Mouse (Mus musculus) hindbrain, embryonic 12.5 days (tissue): ENCODE data around the gene Oscp1. TPM values are rescaled to one million over a fixed set of nuclear protein-coding genes. Genes with fewer than 3 reads are reported as not detected.
"Not testable (repeated sequence)": the region's sequence is repeated elsewhere in the genome, so short reads cannot be mapped to it uniquely, and the experiment has no call there.

ENCODE experiments used
- ATAC-seq: fragments of 200-750 bp; cut with Nextera tagmentation; 2 replicates; pipeline ENCODE4 v1.8.0; 2017; ENCODE audit warnings: moderate TSS enrichment; ENCODE audit not compliant: low FRiP score
- H3K27ac ChIP-seq: fragments of 300-500 bp; sonication (generic); 2 replicates; pipeline ENCODE4 v1.5.1; 2016; ENCODE audit warnings: mild to moderate bottlenecking
- H3K27me3 ChIP-seq: fragments of 300-500 bp; sonication (generic); 2 replicates; pipeline ENCODE4 v1.6.1; 2016; ENCODE audit warnings: mild to moderate bottlenecking
- H3K36me3 ChIP-seq: fragments of 300-500 bp; sonication (generic); 2 replicates; pipeline ENCODE4 v1.6.1; 2016; ENCODE audit warnings: mild to moderate bottlenecking
- H3K4me1 ChIP-seq: fragments of 300-500 bp; sonication (generic); 2 replicates; pipeline ENCODE4 v1.6.1; 2016
- H3K4me2 ChIP-seq: fragments of 300-500 bp; sonication (generic); replicated peaks from 2 replicates; pipeline ENCODE4 v1.6.1; 2016; ENCODE audit warnings: mild to moderate bottlenecking
- H3K4me3 ChIP-seq: fragments of 300-500 bp; sonication (generic); 2 replicates; pipeline ENCODE4 v1.5.1; 2016; ENCODE audit warnings: mild to moderate bottlenecking
- H3K9ac ChIP-seq: fragments of 300-500 bp; sonication (generic); 2 replicates; pipeline ENCODE4 v1.6.1; 2016; ENCODE audit warnings: mild to moderate bottlenecking, moderate library complexity
- H3K9me3 ChIP-seq: fragments of 300-500 bp; sonication (generic); replicated peaks from 2 replicates; pipeline ENCODE4 v1.6.1; 2016; ENCODE audit warnings: mild to moderate bottlenecking
- WGBS: fragments of 180-500 bp; shearing (Covaris S2); methylation state at CpG from one replicate; pipeline ENCODE4 v1.1.7; 2016; 5-methylcytosine and 5-hydroxymethylcytosine counted together
- polyA plus RNA-seq: library from polyadenylated mRNA; unstranded; fragments of >200 nt; fragmentation: Nextera tagmentation; extraction: Ambion mirVana; gene quantifications from 2 replicates; pipeline ENCODE4 v1.2.1, GENCODE M21; 2016

Gene Oscp1
- polyA plus RNA-seq, 1 experiment from 2014 or later: 25.0 TPM

DNA sequence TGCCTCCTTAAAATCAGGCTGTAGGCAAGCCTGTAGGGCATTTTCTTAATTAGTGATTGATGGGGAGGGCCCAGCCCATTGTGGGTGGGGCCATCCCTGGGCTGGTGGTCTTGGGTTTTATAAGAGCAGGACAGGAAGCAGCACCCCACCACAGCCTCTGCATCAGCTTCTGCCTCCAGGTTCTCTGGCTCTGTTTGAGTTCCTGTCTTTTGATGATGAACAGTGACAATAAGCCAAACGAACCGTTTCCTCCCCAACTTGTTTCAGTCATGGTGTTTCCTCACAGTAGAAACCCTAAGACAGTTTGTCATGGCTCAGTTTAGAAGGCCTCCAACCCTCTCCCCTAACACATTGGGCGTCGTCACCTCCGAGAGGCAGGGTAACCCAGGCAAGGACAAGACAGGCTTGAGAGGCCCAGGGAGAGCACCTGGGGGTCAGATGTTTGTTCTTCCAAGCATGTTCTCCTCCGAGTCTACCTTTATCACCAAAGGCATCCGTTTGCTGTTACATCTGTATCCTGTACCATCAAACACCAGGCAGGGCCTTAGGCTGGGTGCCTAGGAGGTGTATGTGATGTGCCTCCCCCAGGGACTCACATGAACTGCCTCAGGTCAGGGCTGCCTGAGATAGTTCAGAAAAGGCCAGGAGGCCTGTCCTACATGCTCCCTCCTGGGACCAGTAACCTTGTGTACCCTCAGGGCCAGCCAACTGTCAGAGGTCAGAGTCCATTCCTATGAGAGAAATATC lies 31.9 kb downstream of the Oscp1 start:
- H3K4me3 ChIP-seq: no peak overlapping the region
- H3K4me2 ChIP-seq: no peak overlapping the region
- H3K9ac ChIP-seq: no peak overlapping the region
- no peak overlapping the region for H3K27ac ChIP-seq
- no peak for ATAC-seq
- WGBS: 85% methylated on average over 7 of the region's 7 CpGs
- H3K4me1 ChIP-seq: no peaks in the 10 kb centered on the region
- no peaks in the 10 kb centered on the region for H3K27me3 ChIP-seq
- H3K36me3 ChIP-seq: 0 out of 2 replicates have a peak, but pooled peaks cover 9% of the 10 kb centered on the region
- H3K9me3 ChIP-seq: no peaks in the 10 kb centered on the region

DNA sequence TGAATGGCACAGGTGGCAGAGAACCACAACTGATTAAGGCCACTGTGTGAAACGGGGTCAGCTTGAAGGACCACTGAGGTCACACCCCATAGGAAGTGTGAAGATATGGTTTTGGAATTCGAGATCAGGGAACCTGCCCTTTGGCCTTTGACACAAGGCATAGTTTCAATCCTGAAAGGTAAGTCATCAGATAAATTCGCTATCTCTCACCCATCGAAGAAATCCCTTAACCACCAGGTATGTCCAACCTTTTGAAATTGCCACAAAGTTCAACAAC lies 32.4 kb downstream of the Oscp1 start:
- Histone ChIP-seq H3K27me3 (no peaks in the 10 kb centered on the region), H3K9ac (no peak overlapping the region), H3K4me3 (no peak overlapping the region), H3K4me1 (no peaks in the 10 kb centered on the region), H3K27ac (no peak overlapping the region), H3K4me2 (no peak overlapping the region), H3K36me3 (0 out of 2 replicates have a peak, but pooled peaks cover 9% of the 10 kb centered on the region), H3K9me3 (no peaks in the 10 kb centered on the region)
- no peak for ATAC-seq
- WGBS: 81% methylated on average over 4 of the region's 4 CpGs

DNA sequence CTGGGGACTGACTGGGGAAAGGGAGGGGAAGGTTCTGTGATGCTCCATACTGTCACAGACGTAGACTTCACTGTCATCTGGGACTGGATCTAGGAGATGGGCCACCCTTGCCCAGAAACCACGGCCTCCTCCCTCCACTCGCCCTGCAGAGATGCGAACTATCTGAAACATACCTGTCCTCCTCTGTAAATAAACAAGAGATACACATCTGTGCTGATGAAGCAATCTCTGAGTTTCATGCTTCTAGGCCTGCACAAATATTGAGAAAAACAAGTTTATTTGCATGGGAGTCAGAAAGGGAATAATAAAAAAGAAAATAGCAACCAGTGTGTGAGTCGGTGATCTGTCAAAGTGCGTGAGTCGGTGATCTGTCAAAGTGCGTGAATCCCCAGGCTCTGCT lies 33.5 kb downstream of the Oscp1 start:
- H3K9me3 ChIP-seq: no peaks in the 10 kb centered on the region
- H3K4me2 ChIP-seq: no peak overlapping the region
- H3K9ac ChIP-seq: no peak overlapping the region
- WGBS: 81% methylated on average over 8 of the region's 8 CpGs
- no peak overlapping the region for H3K4me3 ChIP-seq
- H3K36me3 ChIP-seq: 0 out of 2 replicates have a peak, but pooled peaks cover 9% of the 10 kb centered on the region
- no peaks in the 10 kb centered on the region for H3K27me3 ChIP-seq
- H3K27ac ChIP-seq: no peak overlapping the region
- no peak for ATAC-seq
- no peaks in the 10 kb centered on the region for H3K4me1 ChIP-seq

DNA sequence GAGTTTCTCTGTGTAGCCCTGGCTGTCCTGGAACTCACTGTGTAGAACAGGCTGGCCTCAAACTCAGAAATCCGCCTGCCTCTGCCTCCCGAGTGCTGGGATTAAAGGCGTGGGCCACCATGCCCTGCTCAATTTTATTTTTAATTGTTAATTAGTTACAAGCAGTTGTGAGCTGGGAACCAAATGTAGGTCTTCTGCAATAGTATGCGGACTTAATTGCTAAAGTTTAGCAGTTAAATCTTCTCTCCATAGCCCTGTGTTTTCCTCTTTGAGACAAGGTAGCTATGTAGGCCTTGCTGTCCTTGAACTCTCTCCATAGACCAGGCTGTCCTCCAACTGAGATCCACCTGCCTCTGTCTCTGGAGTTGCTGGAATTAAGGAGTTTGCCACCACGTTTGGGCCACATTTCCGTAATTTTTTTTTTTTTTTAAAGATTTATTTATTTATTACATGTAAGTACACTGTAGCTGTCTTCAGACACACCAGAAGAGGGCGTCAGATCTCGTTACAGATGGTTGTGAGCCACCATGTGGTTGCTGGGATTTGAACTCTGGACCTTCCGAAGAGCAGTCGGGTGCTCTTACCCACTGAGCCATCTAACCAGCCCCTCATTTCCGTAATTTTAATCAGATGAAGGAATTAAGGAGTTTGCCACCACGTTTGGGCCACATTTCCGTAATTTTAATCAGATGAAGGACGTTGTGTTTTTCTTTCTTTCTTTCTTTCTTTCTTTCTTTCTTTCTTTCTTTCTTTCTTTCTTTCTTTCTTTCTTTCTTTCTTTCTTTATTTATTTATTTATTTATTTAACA lies 37.5 kb downstream of the Oscp1 start:
- not testable (repeated sequence) for H3K27me3 ChIP-seq, H3K9me3 ChIP-seq, H3K4me1 ChIP-seq, ATAC-seq, H3K27ac ChIP-seq, H3K4me3 ChIP-seq, H3K9ac ChIP-seq
- peak overlapping the region; percentile 65; the same call in 1 of the 2 replicates for H3K4me2 ChIP-seq
- peaks cover 14% of the 10 kb centered on the region for H3K36me3 ChIP-seq
- 57% methylated on average over 14 of the region's 14 CpGs for WGBS

DNA sequence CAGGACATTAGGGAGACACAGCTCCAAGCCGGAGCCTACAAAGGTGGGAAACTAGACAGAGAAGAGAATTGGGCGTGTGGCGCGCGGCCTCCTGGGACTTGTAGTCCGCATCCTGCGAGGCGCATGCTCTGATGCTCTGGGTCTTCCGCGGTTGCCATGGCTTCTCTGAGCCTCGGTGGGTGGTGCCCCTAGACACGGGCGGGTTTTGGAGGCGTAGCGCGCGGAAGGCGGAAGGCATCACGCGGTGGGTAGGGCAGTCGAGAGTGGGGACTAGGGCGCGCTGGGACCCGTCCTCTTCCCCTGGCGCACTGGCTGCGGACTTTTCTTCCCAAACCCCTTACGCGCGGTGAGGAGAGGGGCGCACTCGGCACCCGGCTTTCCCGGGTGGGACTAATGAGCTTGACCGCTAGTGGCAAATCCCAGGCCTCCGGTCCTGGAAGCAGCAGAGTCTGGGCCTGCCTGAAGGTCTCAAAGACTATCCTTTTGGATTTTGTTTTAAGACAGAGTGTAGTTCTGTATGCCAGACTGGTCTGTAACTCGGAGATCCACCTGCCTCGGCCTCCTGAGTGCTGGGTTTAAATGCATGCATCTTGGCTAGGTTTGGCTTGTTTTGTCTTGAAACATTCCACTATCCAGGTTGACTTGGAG lies 38.2 kb downstream of the Oscp1 start, which contains the start of gene Lsm10:
TSS of gene Lsm10 (plus strand) at position 160 of the 648 bp plus-strand sequence.
- 3% methylated on average over 37 of the region's 37 CpGs for WGBS
- H3K27ac ChIP-seq: peak within 1 kb of the TSS; percentile 78
- peak within 1 kb of the TSS; percentile 60 for H3K4me3 ChIP-seq
- no peaks in the 10 kb centered on the region for H3K9me3 ChIP-seq
- H3K9ac ChIP-seq: peak within 1 kb of the TSS; percentile 68
- H3K36me3 ChIP-seq: peaks cover 14% of the 10 kb centered on the region
- H3K27me3 ChIP-seq: no peaks in the 10 kb centered on the region
- H3K4me2 ChIP-seq: peak within 1 kb of the TSS; percentile 65
- ATAC-seq: peak; percentile 97
- no peaks in the 10 kb centered on the region for H3K4me1 ChIP-seq

DNA sequence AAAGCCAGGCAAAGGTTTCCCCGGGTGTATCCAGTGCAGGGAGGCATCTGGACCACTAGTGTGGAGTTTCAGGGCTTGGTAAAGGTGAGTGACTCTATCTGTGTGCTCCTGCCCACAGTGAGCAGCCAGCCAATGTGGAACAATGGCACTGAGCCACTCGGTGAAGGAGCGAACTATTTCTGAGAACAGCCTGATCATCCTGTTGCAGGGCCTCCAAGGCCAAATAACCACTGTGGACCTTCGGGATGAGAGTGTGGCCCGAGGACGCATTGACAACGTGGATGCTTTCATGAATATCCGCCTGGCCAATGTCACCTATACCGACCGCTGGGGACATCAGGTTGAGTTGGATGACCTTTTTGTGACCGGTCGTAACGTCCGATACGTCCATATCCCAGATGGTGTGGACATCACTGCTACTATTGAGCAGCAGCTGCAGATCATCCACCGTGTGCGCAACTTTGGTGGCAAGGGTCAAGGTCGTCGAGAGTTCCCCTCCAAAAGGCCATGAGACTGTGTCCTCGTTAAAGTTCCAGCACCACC lies 39.4 kb downstream of the Oscp1 start:
- H3K27ac ChIP-seq: no peak overlapping the region
- H3K9me3 ChIP-seq: no peaks in the 10 kb centered on the region
- no peak overlapping the region for H3K9ac ChIP-seq
- no peak overlapping the region for H3K4me3 ChIP-seq
- peaks cover 6% of the 10 kb centered on the region for H3K4me1 ChIP-seq
- H3K27me3 ChIP-seq: no peaks in the 10 kb centered on the region
- no peak overlapping the region for H3K4me2 ChIP-seq
- 96% methylated on average over 20 of the region's 20 CpGs for WGBS
- no peak for ATAC-seq
- peaks cover 14% of the 10 kb centered on the region for H3K36me3 ChIP-seq

DNA sequence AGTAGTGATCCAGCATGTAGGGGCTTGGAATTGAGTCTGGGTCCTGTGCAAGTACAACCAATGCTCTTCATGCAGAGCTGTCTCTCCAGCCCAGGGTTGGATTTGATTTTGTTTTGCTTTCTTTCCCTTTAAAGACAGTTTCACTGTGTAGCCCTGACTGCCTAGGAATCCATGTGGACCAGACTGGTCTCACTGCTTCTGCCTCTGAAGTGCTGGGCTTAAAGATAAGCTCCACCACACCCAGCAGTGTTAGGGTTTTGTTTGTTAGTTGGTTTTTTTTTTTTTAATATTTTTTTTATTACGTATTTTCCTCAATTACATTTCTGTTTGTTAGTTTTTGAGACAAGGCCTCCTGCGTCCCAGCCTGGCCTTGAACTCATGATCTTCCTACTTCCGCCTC lies 41.0 kb downstream of the Oscp1 start:
- 93% methylated on average over 3 of the region's 3 CpGs for WGBS
- Histone ChIP-seq H3K9me3 (no peaks in the 10 kb centered on the region), H3K4me1 (peaks cover 12% of the 10 kb centered on the region), H3K4me3 (no peak overlapping the region), H3K9ac (no peak overlapping the region), H3K36me3 (peaks cover 14% of the 10 kb centered on the region), H3K4me2 (no peak overlapping the region), H3K27ac (no peak overlapping the region), H3K27me3 (no peaks in the 10 kb centered on the region)
- ATAC-seq: no peak

DNA sequence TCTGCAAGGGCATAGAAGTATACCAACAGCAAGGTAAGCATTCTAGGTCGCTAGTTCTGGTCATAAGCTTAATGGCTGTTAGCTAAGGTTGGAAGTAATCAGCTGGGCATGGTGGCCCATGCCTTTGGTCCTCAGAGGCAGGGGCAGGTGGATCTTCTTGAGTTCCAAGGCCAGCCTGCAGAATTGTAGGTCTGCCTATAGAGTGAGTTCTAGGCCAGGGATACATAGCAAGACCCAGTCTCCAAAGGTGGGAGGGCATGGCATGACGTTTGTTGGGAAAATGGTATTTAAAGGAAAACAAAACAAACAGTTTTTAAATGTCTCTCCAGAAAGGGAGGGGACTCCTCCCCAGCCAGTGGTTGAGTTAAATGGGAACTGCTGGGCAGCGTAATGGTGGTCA lies 42.4 kb downstream of the Oscp1 start:
- H3K9me3 ChIP-seq: no peaks in the 10 kb centered on the region
- H3K27me3 ChIP-seq: no peaks in the 10 kb centered on the region
- WGBS: 93% methylated on average over 3 of the region's 3 CpGs
- H3K9ac ChIP-seq: no peak overlapping the region
- H3K4me1 ChIP-seq: peaks cover 24% of the 10 kb centered on the region
- H3K27ac ChIP-seq: no peak overlapping the region
- H3K4me2 ChIP-seq: no peak overlapping the region
- ATAC-seq: no peak
- H3K4me3 ChIP-seq: no peak overlapping the region
- H3K36me3 ChIP-seq: peaks cover 14% of the 10 kb centered on the region

DNA sequence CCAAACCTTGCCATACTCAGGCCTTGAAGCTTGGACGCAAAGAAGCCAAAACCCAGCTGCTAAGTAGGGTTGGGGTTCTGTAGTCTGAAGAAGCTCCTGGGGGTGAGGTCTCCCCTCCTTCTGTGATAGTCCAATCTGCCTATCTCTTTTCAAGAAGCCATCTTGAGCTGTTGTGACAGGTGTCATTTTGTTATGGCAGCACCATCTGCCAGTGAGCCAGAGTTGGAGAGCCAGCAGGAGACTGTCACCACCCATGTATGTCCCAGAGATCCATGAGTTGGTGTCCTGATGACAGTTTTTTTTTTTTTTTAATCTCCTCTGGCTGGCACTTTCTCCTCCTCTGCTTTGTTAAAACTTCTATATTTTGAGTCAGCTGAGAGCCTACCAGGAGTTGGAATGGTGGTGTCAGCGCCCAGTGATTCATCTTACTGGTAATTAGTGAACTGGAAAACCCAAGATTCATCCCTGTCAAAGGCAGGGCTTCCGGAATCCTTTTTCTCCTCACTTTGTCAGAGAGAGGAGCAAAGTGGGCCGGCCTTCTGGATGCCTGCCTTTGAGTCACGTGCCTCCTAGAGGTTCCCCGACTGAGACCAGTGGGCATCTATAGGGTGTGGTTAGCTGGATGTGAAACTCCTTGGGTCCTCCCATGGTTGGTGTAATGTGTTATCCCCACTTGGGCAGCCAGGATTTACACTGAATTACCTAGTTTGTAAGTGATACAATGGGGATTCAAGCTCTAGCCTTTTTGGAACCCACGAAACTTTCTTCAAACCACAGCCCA lies 43.9 kb downstream of the Oscp1 start:
- Histone ChIP-seq H3K9me3 (no peaks in the 10 kb centered on the region), H3K4me1 (peaks cover 35% of the 10 kb centered on the region), H3K4me2 (peak overlapping the region; percentile 97), H3K4me3 (peak overlapping the region; percentile 94; the same call in 1 of the 2 replicates), H3K9ac (no peak overlapping the region), H3K27me3 (no peaks in the 10 kb centered on the region), H3K27ac (peak overlapping the region; percentile 82), H3K36me3 (peaks cover 14% of the 10 kb centered on the region)
- no peak for ATAC-seq
- WGBS: 45% methylated on average over 7 of the region's 7 CpGs

DNA sequence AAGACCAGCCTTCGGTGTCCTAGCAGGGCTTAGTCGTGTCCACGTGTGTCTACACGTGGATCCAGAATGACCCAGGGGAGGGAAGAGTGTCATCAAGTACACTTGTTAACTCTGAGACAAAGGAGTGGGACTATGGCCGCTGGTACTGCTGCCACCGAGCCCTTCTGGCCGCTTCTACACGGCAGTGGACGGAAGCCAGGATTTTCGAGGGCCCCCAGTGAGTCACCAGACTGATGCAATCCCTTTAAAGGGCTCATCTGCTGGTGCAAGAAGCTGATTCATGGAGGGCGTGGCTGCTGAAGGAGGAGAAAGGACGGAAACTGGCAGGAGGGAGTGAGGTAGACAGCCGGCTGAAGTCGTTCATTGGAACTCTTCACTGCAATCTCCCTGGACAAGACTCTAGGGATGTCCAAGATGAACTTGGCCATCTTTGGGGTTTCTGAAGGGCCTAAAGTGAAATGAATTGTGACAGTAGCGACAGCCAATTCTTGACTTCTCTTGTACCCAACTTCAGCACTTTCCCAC lies 44.8 kb downstream of the Oscp1 start:
- Histone ChIP-seq H3K27me3 (no peaks in the 10 kb centered on the region), H3K4me3 (peak overlapping the region; percentile 94), H3K9ac (peak overlapping the region; percentile 49), H3K4me1 (peaks cover 40% of the 10 kb centered on the region), H3K27ac (peak overlapping the region; percentile 82), H3K36me3 (peaks cover 14% of the 10 kb centered on the region), H3K4me2 (peak overlapping the region; percentile 97), H3K9me3 (no peaks in the 10 kb centered on the region)
- ATAC-seq: peak; percentile 62
- WGBS: 2% methylated on average over 15 of the region's 15 CpGs

DNA sequence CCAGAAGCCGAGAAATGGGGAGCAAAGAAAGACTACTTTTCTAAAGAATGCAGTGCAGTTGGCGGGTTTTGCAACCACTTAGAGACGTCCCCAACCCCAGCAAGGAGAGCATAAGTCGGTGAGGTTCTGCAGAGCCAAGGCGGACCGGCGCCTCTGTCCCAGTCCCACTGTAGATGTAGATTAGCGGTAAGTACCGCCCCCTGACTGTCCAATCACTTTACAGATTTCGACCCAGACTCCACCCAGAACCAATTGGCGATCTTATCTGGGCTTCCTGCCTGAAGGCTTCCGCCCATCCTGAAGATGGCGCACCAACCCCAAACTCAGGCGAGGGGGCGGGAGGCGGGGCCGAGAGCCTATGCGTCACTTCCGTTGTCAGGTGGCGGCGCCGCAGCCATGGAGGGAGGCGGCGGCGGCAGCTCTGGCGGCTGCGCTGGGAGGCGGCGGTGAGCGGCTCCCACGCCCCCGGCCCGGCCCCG lies 45.3 kb downstream of the Oscp1 start, which contains the start of gene Stk40:
TSS of gene Stk40 (plus strand) at position 368 of the 479 bp plus-strand sequence.
- peak within 1 kb of the TSS; percentile 91 for H3K9ac ChIP-seq
- H3K9me3 ChIP-seq: no peaks in the 10 kb centered on the region
- peak within 1 kb of the TSS; percentile 97 for H3K4me2 ChIP-seq
- H3K4me3 ChIP-seq: peak within 1 kb of the TSS; percentile 94
- H3K27me3 ChIP-seq: no peaks in the 10 kb centered on the region
- WGBS: under 1% methylated on average over 34 of the region's 34 CpGs
- peak within 1 kb of the TSS; percentile 82 for H3K27ac ChIP-seq
- H3K36me3 ChIP-seq: peaks cover 14% of the 10 kb centered on the region
- peak; percentile 97 for ATAC-seq
- peaks cover 44% of the 10 kb centered on the region for H3K4me1 ChIP-seq
